Mouse (Mus musculus): ENCODE measurements around the gene Zswim8. TPM values are rescaled to one million over a fixed set of nuclear protein-coding genes. Genes with fewer than 3 reads are reported as not detected.

The Zswim8 gene
- polyA plus RNA-seq, 1 experiment, result 105 TPM

GRCm38 (mm10) chr14:20738511-20738910 is 31.2 kb downstream of the Zswim8 start:
- no peaks in the 10 kb centered on the region; the same call in none of the 2 replicates for H3K4me1 ChIP-seq (ENCODE audit: control insufficient read depth, insufficient read depth, low read length)
- 85% methylated on average over 8 of the region's 8 CpGs for WGBS
- no peak overlapping the region for H3K4me3 ChIP-seq (replicated peaks; ENCODE audit: control insufficient read depth, low read depth, low read length)
- TF ChIP-seq POLR2A (IDR thresholded peaks at IDR 0.05; ENCODE audit: borderline replicate concordance, control insufficient read depth, low read depth, low read length), result no peak
- no peak for TF ChIP-seq CTCF (IDR thresholded peaks at IDR 0.05; ENCODE audit: control insufficient read depth, insufficient read depth, low read length)
- no peak overlapping the region for H3K27ac ChIP-seq (ENCODE audit: control insufficient read depth, insufficient read depth, low read depth, low read length, poor library complexity)

- no peak overlapping the region for H3K27ac ChIP-seq (ENCODE audit: control insufficient read depth, insufficient read depth, low read depth, low read length, poor library complexity)
- no peak overlapping the region for H3K4me3 ChIP-seq (replicated peaks; ENCODE audit: control insufficient read depth, low read depth, low read length)
- 91% methylated on average over 9 of the region's 9 CpGs for WGBS
- H3K4me1 ChIP-seq (ENCODE audit: control insufficient read depth, insufficient read depth, low read length), result no peaks in the 10 kb centered on the region; the same call in none of the 2 replicates
- TF ChIP-seq POLR2A (IDR thresholded peaks at IDR 0.05; ENCODE audit: borderline replicate concordance, control insufficient read depth, low read depth, low read length) (no peak), CTCF (IDR thresholded peaks at IDR 0.05; ENCODE audit: control insufficient read depth, insufficient read depth, low read length) (no peak)
These were observed 33.9 kb downstream of the Zswim8 start for GRCm38 (mm10) chr14:20741301-20741700.

- WGBS, result 90% methylated on average over 3 of the region's 3 CpGs
- Histone ChIP-seq H3K4me3 (replicated peaks; ENCODE audit: control insufficient read depth, low read depth, low read length) (no peak overlapping the region), H3K4me1 (ENCODE audit: control insufficient read depth, insufficient read depth, low read length) (no peaks in the 10 kb centered on the region; the same call in 1 of the 2 replicates), H3K27ac (ENCODE audit: control insufficient read depth, insufficient read depth, low read depth, low read length, poor library complexity) (no peak overlapping the region)
- no peak for TF ChIP-seq POLR2A (IDR thresholded peaks at IDR 0.05; ENCODE audit: borderline replicate concordance, control insufficient read depth, low read depth, low read length)
- no peak for TF ChIP-seq CTCF (IDR thresholded peaks at IDR 0.05; ENCODE audit: control insufficient read depth, insufficient read depth, low read length)
These were observed 36.3 kb downstream of the Zswim8 start for GRCm38 (mm10) chr14:20743614-20744013.

GRCm38 (mm10) chr14:20746935-20747334 is 39.6 kb downstream of the Zswim8 start:
- Histone ChIP-seq H3K27ac (ENCODE audit: control insufficient read depth, insufficient read depth, low read depth, low read length, poor library complexity) (no peak overlapping the region), H3K4me1 (ENCODE audit: control insufficient read depth, insufficient read depth, low read length) (no peaks in the 10 kb centered on the region; the same call in 1 of the 2 replicates), H3K4me3 (replicated peaks; ENCODE audit: control insufficient read depth, low read depth, low read length) (no peak overlapping the region)
- TF ChIP-seq CTCF (IDR thresholded peaks at IDR 0.05; ENCODE audit: control insufficient read depth, insufficient read depth, low read length), result no peak
- TF ChIP-seq POLR2A (IDR thresholded peaks at IDR 0.05; ENCODE audit: borderline replicate concordance, control insufficient read depth, low read depth, low read length), result no peak
- 79% methylated on average over 3 of the region's 3 CpGs for WGBS

GRCm38 (mm10) chr14:20748388-20748787 is 41.0 kb downstream of the Zswim8 start:
- Histone ChIP-seq H3K4me1 (ENCODE audit: control insufficient read depth, insufficient read depth, low read length) (no peaks in the 10 kb centered on the region; the same call in 1 of the 2 replicates), H3K27ac (ENCODE audit: control insufficient read depth, insufficient read depth, low read depth, low read length, poor library complexity) (no peak overlapping the region), H3K4me3 (replicated peaks; ENCODE audit: control insufficient read depth, low read depth, low read length) (no peak overlapping the region)
- 81% methylated on average over 4 of the region's 4 CpGs for WGBS
- no peak for TF ChIP-seq POLR2A (IDR thresholded peaks at IDR 0.05; ENCODE audit: borderline replicate concordance, control insufficient read depth, low read depth, low read length)
- TF ChIP-seq CTCF (IDR thresholded peaks at IDR 0.05; ENCODE audit: control insufficient read depth, insufficient read depth, low read length), result no peak

GRCm38 (mm10) chr14:20749494-20750051 is 42.2 kb downstream of the Zswim8 start:
- TF ChIP-seq POLR2A (IDR thresholded peaks at IDR 0.05; ENCODE audit: borderline replicate concordance, control insufficient read depth, low read depth, low read length) (no peak), CTCF (IDR thresholded peaks at IDR 0.05; ENCODE audit: control insufficient read depth, insufficient read depth, low read length) (no peak)
- 93% methylated on average over 4 of the region's 4 CpGs for WGBS
- H3K4me1 ChIP-seq (ENCODE audit: control insufficient read depth, insufficient read depth, low read length), result no peaks in the 10 kb centered on the region; the same call in 1 of the 2 replicates
- H3K27ac ChIP-seq (ENCODE audit: control insufficient read depth, insufficient read depth, low read depth, low read length, poor library complexity), result no peak overlapping the region
- no peak overlapping the region for H3K4me3 ChIP-seq (replicated peaks; ENCODE audit: control insufficient read depth, low read depth, low read length)

- TF ChIP-seq POLR2A (IDR thresholded peaks at IDR 0.05; ENCODE audit: borderline replicate concordance, control insufficient read depth, low read depth, low read length) (no peak), CTCF (IDR thresholded peaks at IDR 0.05; ENCODE audit: control insufficient read depth, insufficient read depth, low read length) (no peak)
- H3K27ac ChIP-seq (ENCODE audit: control insufficient read depth, insufficient read depth, low read depth, low read length, poor library complexity), result no peak overlapping the region
- 88% methylated on average over 5 of the region's 5 CpGs for WGBS
- H3K4me3 ChIP-seq (replicated peaks; ENCODE audit: control insufficient read depth, low read depth, low read length), result no peak overlapping the region
- H3K4me1 ChIP-seq (ENCODE audit: control insufficient read depth, insufficient read depth, low read length), result no peaks in the 10 kb centered on the region; the same call in 1 of the 2 replicates
These were observed 43.2 kb downstream of the Zswim8 start for GRCm38 (mm10) chr14:20750503-20750902.

GRCm38 (mm10) chr14:20753792-20754191 is 46.4 kb downstream of the Zswim8 start:
- TF ChIP-seq CTCF (IDR thresholded peaks at IDR 0.05; ENCODE audit: control insufficient read depth, insufficient read depth, low read length), result no peak
- no peak for TF ChIP-seq POLR2A (IDR thresholded peaks at IDR 0.05; ENCODE audit: borderline replicate concordance, control insufficient read depth, low read depth, low read length)
- Histone ChIP-seq H3K4me1 (ENCODE audit: control insufficient read depth, insufficient read depth, low read length) (no peaks in the 10 kb centered on the region), H3K4me3 (replicated peaks; ENCODE audit: control insufficient read depth, low read depth, low read length) (no peak overlapping the region), H3K27ac (ENCODE audit: control insufficient read depth, insufficient read depth, low read depth, low read length, poor library complexity) (no peak overlapping the region)
- WGBS, result 40% methylated on average over 3 of the region's 3 CpGs
